12 mouse cellular contexts compared by ENCODE assay signal in genomic region chr17:86622862-86623261, GRCm38 (mm10).
"Had no signal": no experiment of that assay in that cellular context is flagged by ENCODE, and none has a peak within 500 bp of the region (broad histone marks: within the 10 kb centered on the region; RNA-seq: fewer than 3 reads in every experiment).

No protein-coding gene starts in this region.

- H3K9me3 ChIP-seq: limb, embryonic 13.5 days; neural tube, embryonic 12.5 days had no signal

- H3K27me3 ChIP-seq: limb, embryonic 13.5 days; neural tube, embryonic 12.5 days had no signal

- H3K4me1 ChIP-seq: neural tube, embryonic 12.5 days had no signal

- H3K4me3 ChIP-seq: limb, embryonic 13.5 days; neural tube, embryonic 12.5 days had no signal

- H3K27ac ChIP-seq: kidney, postnatal 0 days; limb, embryonic 13.5 days; liver, embryonic 14.5 days; neural tube, embryonic 12.5 days; stomach, postnatal 0 days had no signal

- H3K9ac ChIP-seq: limb, embryonic 13.5 days; liver, embryonic 14.5 days; neural tube, embryonic 12.5 days had no signal

- DNase-seq: kidney, adult 8-10 months; kidney, postnatal 36 days; layer of hippocampus, adult 9-11 months; layer of hippocampus, postnatal 36 days; lung, adult 18-20 months; thymus, postnatal 14 days had no signal

- H3K4me2 ChIP-seq: limb, embryonic 13.5 days; neural tube, embryonic 12.5 days had no signal

- ATAC-seq: intestine, postnatal 0 days had no signal
